Mouse (Mus musculus) heart, adult 2 months (tissue): Measurements from ENCODE around the gene Gabbr2.

Experiments
- CTCF ChIP-seq: fragments of 200-600 bp; IDR thresholded peaks from 2 replicates; pipeline ENCODE4 v1.8.1; 2022; ENCODE audit warnings: antibody characterized with exemption, mild to moderate bottlenecking, moderate library complexity
- POLR2A ChIP-seq: fragments of 200-500 bp; IDR thresholded peaks from 2 replicates; pipeline ENCODE4 v1.6.1; 2011; ENCODE audit warnings: mild to moderate bottlenecking, low read depth, low read length, control low read depth; ENCODE audit not compliant: insufficient read depth

GRCm38 (mm10) chr4:46717156-46717555 lies 274.5 kb downstream of the Gabbr2 start:
- TF ChIP-seq POLR2A (no peak), CTCF (no peak)
